Mouse (Mus musculus) embryonic facial prominence, embryonic 11.5 days (tissue): ENCODE data around the gene Maml3. TPM values are rescaled to one million over a fixed set of nuclear protein-coding genes. Genes with fewer than 3 reads are reported as not detected.

ENCODE experiments used
- ATAC-seq: fragments of 200-750 bp; cut with Nextera tagmentation; replicated peaks from 2 replicates; pipeline ENCODE4 v1.8.0; 2017; ENCODE audit warnings: low read depth; ENCODE audit not compliant: insufficient number of reproducible peaks, low FRiP score, low TSS enrichment
- DNase-seq: peaks from one replicate; pipeline ENCODE4 v3.0.0-alpha.2; 2015; ENCODE audit warnings: low spot score
- H3K27ac ChIP-seq: fragments of 300-500 bp; sonication (generic); replicated peaks from 2 replicates; pipeline ENCODE4 v1.5.1; 2014; ENCODE audit warnings: mild to moderate bottlenecking, low read depth, low read length, control low read depth
- H3K27me3 ChIP-seq: fragments of 300-500 bp; sonication (generic); 2 replicates; pipeline ENCODE4 v1.6.1; 2014; ENCODE audit warnings: mild to moderate bottlenecking, low read length, moderate library complexity, mixed read lengths; ENCODE audit not compliant: control insufficient read depth, insufficient read depth
- H3K36me3 ChIP-seq: fragments of 300-500 bp; sonication (generic); replicated peaks from 2 replicates; pipeline ENCODE4 v1.6.1; 2014; ENCODE audit warnings: low read depth, mild to moderate bottlenecking, low read length, moderate library complexity, mixed read lengths; ENCODE audit not compliant: control insufficient read depth, insufficient read depth
- H3K4me1 ChIP-seq: fragments of 300-500 bp; sonication (generic); 2 replicates; pipeline ENCODE4 v1.6.1; 2014; ENCODE audit warnings: low read length, mixed read lengths; ENCODE audit not compliant: control insufficient read depth, insufficient read depth
- H3K4me2 ChIP-seq: fragments of 300-500 bp; sonication (generic); 2 replicates; pipeline ENCODE4 v1.6.1; 2014; ENCODE audit warnings: low read depth, mild to moderate bottlenecking, control low read depth, low read length, moderate library complexity
- H3K4me3 ChIP-seq: fragments of 300-500 bp; sonication (generic); 2 replicates; pipeline ENCODE4 v1.5.1; 2014; ENCODE audit warnings: low read depth, low read length, control low read depth
- H3K9ac ChIP-seq: fragments of 300-500 bp; sonication (generic); replicated peaks from 2 replicates; pipeline ENCODE4 v1.6.1; 2014; ENCODE audit warnings: mild to moderate bottlenecking, control low read depth, low read length
- H3K9me3 ChIP-seq: fragments of 300-500 bp; sonication (generic); replicated peaks from 2 replicates; pipeline ENCODE4 v1.6.1; 2016; ENCODE audit warnings: mild to moderate bottlenecking, low read length, inconsistent platforms, mixed read lengths; ENCODE audit not compliant: control insufficient read depth
- WGBS: fragments of 180-500 bp; shearing (Covaris S2); extraction: QIAGEN DNeasy Blood & Tissue Kit; methylation state at CpG from one replicate; pipeline ENCODE4 v1.1.7; 2014; 5-methylcytosine and 5-hydroxymethylcytosine counted together
- polyA plus RNA-seq: library from polyadenylated mRNA; unstranded; fragments of >200 nt; fragmentation: Nextera tagmentation; extraction: Ambion mirVana; gene quantifications from 2 replicates; pipeline ENCODE4 v1.2.1, GENCODE M21; 2014

The Maml3 gene
- polyA plus RNA-seq, 1 experiment from 2014 or later: 4.4 TPM

DNA sequence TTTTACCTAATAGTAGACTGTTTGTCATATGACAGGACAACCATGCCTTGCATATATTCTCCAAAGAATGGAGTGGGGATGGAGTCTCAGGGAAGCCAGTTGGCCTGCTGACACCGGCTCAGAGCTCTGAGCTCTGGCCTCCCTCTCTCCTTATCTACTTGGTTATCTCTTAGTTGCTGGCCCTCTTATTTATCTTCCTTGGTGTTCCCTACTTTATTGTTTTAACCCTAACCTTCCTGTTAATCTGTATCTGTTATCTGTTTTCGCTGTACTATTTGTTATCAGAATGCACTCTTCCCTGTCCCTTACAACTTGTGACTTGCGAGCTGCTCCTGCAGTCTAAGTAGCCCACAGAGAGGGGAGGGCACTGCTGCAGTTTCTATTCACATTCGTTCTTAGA is 432.2 kb downstream of the Maml3 start:
- no peak overlapping the region for H3K4me2 ChIP-seq
- no peak overlapping the region for H3K9ac ChIP-seq
- H3K27ac ChIP-seq: no peak overlapping the region
- H3K27me3 ChIP-seq: no peaks in the 10 kb centered on the region
- H3K36me3 ChIP-seq: no peaks in the 10 kb centered on the region
- DNase-seq: no peak
- H3K9me3 ChIP-seq: no peaks in the 10 kb centered on the region
- no peak for ATAC-seq
- no peak overlapping the region for H3K4me3 ChIP-seq
- H3K4me1 ChIP-seq: no peaks in the 10 kb centered on the region
- 65% methylated on average over 4 of the region's 4 CpGs for WGBS

DNA sequence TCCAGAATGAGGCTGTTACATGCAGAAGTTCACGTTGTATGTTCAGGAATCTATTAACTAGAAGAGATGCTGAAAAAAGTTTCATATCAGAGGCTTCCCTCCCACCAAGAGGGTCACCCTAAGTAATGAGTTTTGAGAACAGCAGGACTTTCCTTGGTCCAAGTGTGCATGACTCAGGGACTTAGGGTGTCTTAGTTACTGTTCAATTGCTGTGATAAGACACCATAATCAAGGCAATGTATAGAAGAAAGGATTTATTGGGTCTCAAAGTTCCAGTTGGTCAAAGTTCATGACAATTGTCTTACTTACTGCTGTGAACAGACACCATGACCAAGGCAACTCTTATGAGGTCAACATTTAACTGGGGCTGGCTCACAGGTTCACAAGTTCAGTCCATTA is 433.8 kb downstream of the Maml3 start:
- H3K9me3 ChIP-seq: no peaks in the 10 kb centered on the region
- no peak for ATAC-seq
- no peak overlapping the region for H3K4me3 ChIP-seq
- no peaks in the 10 kb centered on the region for H3K36me3 ChIP-seq
- WGBS: 81% methylated on average over 1 of the region's 1 CpGs
- DNase-seq: no peak
- H3K9ac ChIP-seq: no peak overlapping the region
- no peaks in the 10 kb centered on the region for H3K27me3 ChIP-seq
- H3K4me2 ChIP-seq: no peak overlapping the region
- no peaks in the 10 kb centered on the region for H3K4me1 ChIP-seq
- H3K27ac ChIP-seq: no peak overlapping the region

DNA sequence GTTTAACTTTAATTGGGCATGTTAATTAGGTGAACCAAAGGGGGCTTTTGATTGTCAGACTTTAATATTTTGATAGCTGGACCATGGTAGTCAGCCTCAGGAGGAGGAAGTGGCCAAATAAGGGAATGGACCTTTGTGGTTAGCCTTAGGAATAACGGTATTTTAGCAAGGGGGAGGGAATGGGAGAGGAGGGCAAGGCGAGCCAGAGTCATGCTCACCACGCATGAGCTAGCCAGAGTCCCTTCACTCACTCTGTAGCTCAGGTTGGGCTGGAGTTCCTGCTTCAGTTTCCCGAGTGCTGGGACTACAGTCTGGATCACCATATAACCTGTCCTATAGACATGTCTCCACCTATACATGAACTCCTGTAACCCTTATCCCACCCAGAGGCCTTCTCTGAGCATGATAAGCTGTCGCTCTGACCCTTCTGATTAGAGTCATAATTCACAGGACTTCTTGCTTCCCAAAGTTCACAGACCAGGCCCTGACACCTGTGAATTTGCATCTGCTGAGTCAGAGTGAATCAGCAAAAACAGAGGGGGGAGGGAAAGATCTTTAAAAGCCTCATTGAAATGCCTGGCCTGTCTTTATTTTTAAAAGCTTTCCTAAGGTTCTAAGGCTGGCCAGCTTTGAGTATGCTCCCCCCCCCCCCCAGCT is 434.3 kb downstream of the Maml3 start:
- no peaks in the 10 kb centered on the region for H3K27me3 ChIP-seq
- no peak for DNase-seq
- no peak for ATAC-seq
- H3K9me3 ChIP-seq: no peaks in the 10 kb centered on the region
- H3K36me3 ChIP-seq: no peaks in the 10 kb centered on the region
- no peak overlapping the region for H3K4me3 ChIP-seq
- H3K9ac ChIP-seq: no peak overlapping the region
- no peak overlapping the region for H3K4me2 ChIP-seq
- no peaks in the 10 kb centered on the region for H3K4me1 ChIP-seq
- no peak overlapping the region for H3K27ac ChIP-seq
- WGBS: 76% methylated on average over 5 of the region's 5 CpGs

DNA sequence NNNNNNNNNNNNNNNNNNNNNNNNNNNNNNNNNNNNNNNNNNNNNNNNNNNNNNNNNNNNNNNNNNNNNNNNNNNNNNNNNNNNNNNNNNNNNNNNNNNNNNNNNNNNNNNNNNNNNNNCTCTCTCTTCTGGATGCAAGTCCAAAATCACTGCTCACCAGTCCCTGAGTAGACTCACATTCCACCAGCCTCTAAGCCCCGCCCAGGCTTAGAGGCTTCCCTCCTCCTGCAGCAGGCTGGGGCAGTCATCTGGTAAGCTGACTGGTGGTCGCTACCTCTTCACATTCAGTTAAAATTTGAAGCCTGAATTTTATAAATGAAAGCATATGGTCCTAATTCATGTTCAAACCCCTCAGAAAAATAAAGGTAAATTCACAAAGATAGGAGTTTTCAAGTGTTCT is 436.3 kb downstream of the Maml3 start:
- no peaks in the 10 kb centered on the region for H3K27me3 ChIP-seq
- H3K27ac ChIP-seq: no peak overlapping the region
- DNase-seq (peak; percentile 60), ATAC-seq (no peak)
- H3K9ac ChIP-seq: no peak overlapping the region
- WGBS: 30% methylated on average over 2 of the region's 2 CpGs
- no peaks in the 10 kb centered on the region for H3K9me3 ChIP-seq
- no peak overlapping the region for H3K4me3 ChIP-seq
- no peak overlapping the region for H3K4me2 ChIP-seq
- H3K4me1 ChIP-seq: no peaks in the 10 kb centered on the region
- H3K36me3 ChIP-seq: no peaks in the 10 kb centered on the region

DNA sequence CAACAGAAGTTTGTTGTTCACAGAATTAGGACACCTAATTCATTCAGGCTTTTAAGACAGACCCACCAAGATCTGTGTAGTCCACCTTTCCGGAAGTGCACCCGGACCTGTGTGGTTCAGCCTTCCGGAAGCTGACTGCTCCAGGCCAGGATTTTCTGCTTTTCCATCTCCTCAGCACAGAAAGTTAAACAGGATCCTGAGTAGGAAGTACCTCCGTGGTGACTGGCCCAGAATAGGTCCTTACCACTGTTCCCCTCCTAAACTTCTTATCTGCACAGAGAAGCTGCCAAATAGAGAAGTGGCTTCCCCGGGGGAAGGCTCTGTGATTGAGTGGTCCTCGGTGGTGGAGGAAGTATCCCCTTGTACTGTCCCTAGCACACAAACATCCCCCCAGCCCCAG is 442.3 kb downstream of the Maml3 start:
- no peak overlapping the region for H3K4me2 ChIP-seq
- WGBS: 55% methylated on average over 6 of the region's 6 CpGs
- no peaks in the 10 kb centered on the region for H3K27me3 ChIP-seq
- no peak overlapping the region for H3K9ac ChIP-seq
- ATAC-seq: no peak
- no peaks in the 10 kb centered on the region for H3K36me3 ChIP-seq
- no peak for DNase-seq
- H3K9me3 ChIP-seq: no peaks in the 10 kb centered on the region
- no peak overlapping the region for H3K4me3 ChIP-seq
- H3K27ac ChIP-seq: no peak overlapping the region
- no peaks in the 10 kb centered on the region for H3K4me1 ChIP-seq

DNA sequence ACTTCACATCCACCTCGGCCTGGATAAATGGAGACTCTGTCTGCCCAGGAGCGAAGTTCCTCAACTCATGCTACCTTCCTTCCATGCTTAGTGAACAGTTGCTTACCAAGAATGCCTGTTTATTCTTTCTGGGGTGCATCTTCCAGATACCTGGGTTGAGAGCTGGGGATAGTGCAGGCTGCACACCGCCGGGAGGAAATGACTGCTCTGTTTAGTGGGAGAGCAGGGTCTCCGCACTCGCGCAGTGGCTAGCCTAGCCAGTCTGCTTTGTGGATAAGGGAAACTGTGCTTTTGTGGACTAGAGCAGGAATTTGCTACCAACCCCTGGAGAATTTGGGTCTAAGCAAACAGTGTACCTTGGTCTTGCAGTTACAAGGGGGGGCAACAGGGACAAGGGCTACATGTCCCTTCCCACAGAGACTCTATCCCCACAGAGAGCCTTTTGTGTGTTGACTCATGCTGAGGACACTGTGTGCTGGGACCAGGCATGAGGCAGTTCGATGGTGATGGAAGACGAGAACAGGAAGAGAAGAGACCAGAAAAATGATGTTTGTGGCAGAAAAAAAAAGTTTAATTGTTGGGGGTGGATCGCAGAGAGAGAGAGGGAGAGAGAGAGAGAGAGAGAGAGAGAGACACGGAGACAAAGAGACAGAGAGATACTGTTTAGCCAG is 442.9 kb downstream of the Maml3 start:
- 68% methylated on average over 11 of the region's 11 CpGs for WGBS
- Histone ChIP-seq H3K36me3 (no peaks in the 10 kb centered on the region), H3K4me3 (no peak overlapping the region), H3K4me1 (no peaks in the 10 kb centered on the region), H3K27me3 (no peaks in the 10 kb centered on the region), H3K4me2 (no peak overlapping the region), H3K9me3 (no peaks in the 10 kb centered on the region), H3K27ac (no peak overlapping the region), H3K9ac (no peak overlapping the region)
- DNase-seq: no peak
- no peak for ATAC-seq

DNA sequence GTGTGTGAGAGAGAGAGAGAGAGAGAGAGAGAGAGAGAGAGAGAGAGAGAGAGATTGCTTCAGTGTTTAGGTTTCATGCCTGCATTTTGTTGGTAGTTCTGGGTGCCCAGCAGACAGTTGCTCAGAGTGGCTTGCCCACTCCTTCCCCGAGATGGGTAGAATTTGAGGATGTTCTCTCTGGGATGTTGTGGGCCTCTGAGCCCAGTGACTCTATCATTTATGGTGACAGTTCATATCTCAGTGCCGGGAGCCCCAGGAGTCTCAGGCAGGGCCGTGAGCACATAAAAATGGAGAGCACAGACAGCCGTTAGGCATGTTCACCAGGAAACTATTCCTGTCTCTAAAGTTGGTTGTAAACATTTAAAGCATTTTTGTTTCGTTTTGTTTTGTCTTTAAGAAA is 443.5 kb downstream of the Maml3 start:
- DNase-seq (no peak), ATAC-seq (no peak)
- Histone ChIP-seq H3K27me3 (no peaks in the 10 kb centered on the region), H3K4me3 (no peak overlapping the region), H3K9ac (no peak overlapping the region), H3K36me3 (no peaks in the 10 kb centered on the region), H3K27ac (no peak overlapping the region), H3K4me1 (no peaks in the 10 kb centered on the region), H3K4me2 (no peak overlapping the region), H3K9me3 (no peaks in the 10 kb centered on the region)
- WGBS: 74% methylated on average over 5 of the region's 5 CpGs

DNA sequence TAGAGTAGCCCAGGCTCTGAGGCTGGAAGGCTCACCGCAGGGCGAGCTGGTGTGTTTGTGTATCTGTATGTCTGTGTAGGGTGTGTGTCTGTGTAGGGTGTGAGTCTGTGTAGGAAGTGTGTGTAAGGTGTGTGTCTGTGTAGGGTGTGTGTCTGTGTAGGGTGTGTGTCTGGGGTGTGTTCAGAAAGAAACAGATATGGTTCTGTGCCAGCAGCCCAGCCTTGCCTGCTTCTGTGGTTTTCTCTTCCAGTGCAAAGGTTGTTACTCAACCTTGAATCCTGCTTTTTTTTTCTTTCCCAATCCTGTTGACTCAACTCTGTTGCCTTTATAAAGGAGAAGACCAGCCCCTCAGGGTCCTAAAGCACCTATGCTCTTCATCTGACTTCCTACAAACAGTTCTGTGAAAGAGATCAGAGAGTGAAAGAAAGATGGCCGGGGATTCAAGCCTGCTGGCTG is 444.0 kb downstream of the Maml3 start:
- H3K4me3 ChIP-seq: no peak overlapping the region
- no peaks in the 10 kb centered on the region for H3K27me3 ChIP-seq
- H3K4me1 ChIP-seq: no peaks in the 10 kb centered on the region
- no peaks in the 10 kb centered on the region for H3K36me3 ChIP-seq
- no peak overlapping the region for H3K27ac ChIP-seq
- no peaks in the 10 kb centered on the region for H3K9me3 ChIP-seq
- 70% methylated on average over 3 of the region's 3 CpGs for WGBS
- ATAC-seq (no peak), DNase-seq (no peak)
- H3K4me2 ChIP-seq: no peak overlapping the region
- no peak overlapping the region for H3K9ac ChIP-seq
